Mouse (Mus musculus) ES-E14 (cell line): ENCODE measurements around the gene Tmem120b. TPM values are rescaled to one million over a fixed set of nuclear protein-coding genes. Genes with fewer than 3 reads are reported as not detected.

Experiments
- DNase-seq: peaks from one replicate; pipeline ENCODE4 v3.0.0-alpha.2; 2013; ENCODE audit warnings: low read depth, low spot score
- H3K27ac ChIP-seq: 2 replicates; pipeline ENCODE4 v1.5.1; 2012; ENCODE audit warnings: low read depth, mild to moderate bottlenecking, low read length, moderate library complexity, mixed read lengths; ENCODE audit not compliant: poor library complexity, insufficient read depth, severe bottlenecking
- H3K36me3 ChIP-seq: 2 replicates; pipeline ENCODE4 v1.6.1; 2012; ENCODE audit warnings: mild to moderate bottlenecking, low read length, moderate library complexity, mixed read lengths; ENCODE audit not compliant: control insufficient read depth, poor library complexity, insufficient read depth, severe bottlenecking
- H3K4me1 ChIP-seq, 2 experiments: fragments of 150-350 bp in 1 of 2; sonication (generic) in 1 of 2; 2 replicates each; pipeline ENCODE4 v1.6.1; 2012; ENCODE audit warnings: low read length in 2 of 2, mild to moderate bottlenecking in 1 of 2, mixed read lengths in 1 of 2; ENCODE audit not compliant: control insufficient read depth in 2 of 2, insufficient read depth in 2 of 2, poor library complexity in 1 of 2
- H3K4me3 ChIP-seq, 2 experiments: fragments of 150-350 bp in 1 of 2; sonication (generic) in 1 of 2; 2 replicates each; pipeline ENCODE4 v1.5.1; 2012; ENCODE audit warnings: low read length in 2 of 2, low read depth in 1 of 2, mild to moderate bottlenecking in 1 of 2, mixed read lengths in 1 of 2; ENCODE audit not compliant: insufficient read depth in 1 of 2, poor library complexity in 1 of 2, severe bottlenecking in 1 of 2
- H3K9ac ChIP-seq: 2 replicates; pipeline ENCODE4 v1.6.1; 2012; ENCODE audit warnings: low read depth, mild to moderate bottlenecking, low read length, mixed read lengths; ENCODE audit not compliant: poor library complexity, insufficient read depth, severe bottlenecking
- H3K9me3 ChIP-seq: fragments of 150-350 bp; sonication (generic); 2 replicates; pipeline ENCODE4 v1.6.1; 2012; ENCODE audit warnings: low read depth, mild to moderate bottlenecking, low read length; ENCODE audit not compliant: control insufficient read depth, insufficient read depth
- CHD2 ChIP-seq: IDR thresholded peaks from 2 replicates; pipeline ENCODE4 v1.6.1; 2014; ENCODE audit warnings: mild to moderate bottlenecking, low read depth, low read length, inconsistent platforms
- HCFC1 ChIP-seq: IDR thresholded peaks from 2 replicates; pipeline ENCODE4 v1.6.1; 2012; ENCODE audit warnings: low read length, inconsistent platforms, borderline replicate concordance; ENCODE audit not compliant: insufficient read depth
- MAFK ChIP-seq: IDR thresholded peaks from 2 replicates; pipeline ENCODE4 v1.6.1; 2014; ENCODE audit warnings: mild to moderate bottlenecking, low read depth, low read length, inconsistent platforms; ENCODE audit not compliant: insufficient read depth
- ZC3H11A ChIP-seq: IDR thresholded peaks from 2 replicates; pipeline ENCODE4 v1.6.1; 2012; ENCODE audit warnings: low read depth, mild to moderate bottlenecking, inconsistent platforms, low read length, borderline replicate concordance
- ZNF384 ChIP-seq: IDR thresholded peaks from 2 replicates; pipeline ENCODE4 v1.6.1; 2012; ENCODE audit warnings: low read depth, low read length, inconsistent platforms
- in situ Hi-C, 2 experiments: fragments of 600-800 bp; cut with MboI; formaldehyde crosslinking; loops; one replicate each; pipeline ENCODE4 v1.15.1; 2025; ENCODE audit warnings: low sequenced_read_pairs in 2 of 2, inconsistent platforms in 1 of 2; ENCODE audit not compliant: unreplicated experiment in 2 of 2
- total RNA-seq: library from RNA; depleted of rRNA; stranded (reverse); fragments of 300-350 nt; gene quantifications from 2 replicates; pipeline ENCODE4 v1.2.3, GENCODE M21; 2012; rRNA removed

Gene Tmem120b
- 21.9 and 29.4 TPM in 2 replicates for total RNA-seq

DNA sequence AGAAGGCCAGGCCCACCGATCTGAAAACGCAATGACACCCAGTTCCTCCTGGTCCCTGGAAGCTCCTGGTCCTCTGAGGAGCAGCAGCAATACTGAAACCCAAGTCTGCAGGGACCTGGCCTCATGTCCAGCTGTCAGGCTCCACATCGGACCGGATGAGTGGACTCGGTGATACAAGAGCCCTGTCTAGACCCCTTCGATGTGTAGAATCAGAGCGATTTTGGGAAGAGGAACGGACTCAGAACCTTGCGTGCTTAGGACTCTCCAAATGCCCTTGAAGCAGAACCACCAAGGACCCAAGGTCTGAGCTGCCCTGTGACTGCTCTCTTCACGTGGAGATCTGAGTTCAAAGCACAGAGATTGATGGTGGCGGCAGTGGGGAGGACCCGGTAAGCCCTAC is at the start of gene Tmem120b:
Gene Tmem120b (plus strand): TSS at position 301 of the 400 bp plus-strand sequence.
- no peak within 1 kb of the TSS for H3K4me3 ChIP-seq
- in situ Hi-C loops: loop anchor here in 1 of 2 experiments (10.0 kb wide), 1 partner anchor 107 kb away; no protein-coding TSS in a partner anchor
- no peak for DNase-seq
- H3K9ac ChIP-seq: no peak within 1 kb of the TSS
- H3K4me1 ChIP-seq: peaks cover 0 to 8% of the 10 kb centered on the region in 2 experiments; a peak in 1 of 4 replicates
- no peaks in the 10 kb centered on the region for H3K9me3 ChIP-seq
- H3K27ac ChIP-seq: no peak within 1 kb of the TSS; the same call in 1 of the 2 replicates
- TF ChIP-seq MAFK (no peak), ZNF384 (no peak), HCFC1 (no peak), CHD2 (no peak), ZC3H11A (no peak)
- no peaks in the 10 kb centered on the region for H3K36me3 ChIP-seq

DNA sequence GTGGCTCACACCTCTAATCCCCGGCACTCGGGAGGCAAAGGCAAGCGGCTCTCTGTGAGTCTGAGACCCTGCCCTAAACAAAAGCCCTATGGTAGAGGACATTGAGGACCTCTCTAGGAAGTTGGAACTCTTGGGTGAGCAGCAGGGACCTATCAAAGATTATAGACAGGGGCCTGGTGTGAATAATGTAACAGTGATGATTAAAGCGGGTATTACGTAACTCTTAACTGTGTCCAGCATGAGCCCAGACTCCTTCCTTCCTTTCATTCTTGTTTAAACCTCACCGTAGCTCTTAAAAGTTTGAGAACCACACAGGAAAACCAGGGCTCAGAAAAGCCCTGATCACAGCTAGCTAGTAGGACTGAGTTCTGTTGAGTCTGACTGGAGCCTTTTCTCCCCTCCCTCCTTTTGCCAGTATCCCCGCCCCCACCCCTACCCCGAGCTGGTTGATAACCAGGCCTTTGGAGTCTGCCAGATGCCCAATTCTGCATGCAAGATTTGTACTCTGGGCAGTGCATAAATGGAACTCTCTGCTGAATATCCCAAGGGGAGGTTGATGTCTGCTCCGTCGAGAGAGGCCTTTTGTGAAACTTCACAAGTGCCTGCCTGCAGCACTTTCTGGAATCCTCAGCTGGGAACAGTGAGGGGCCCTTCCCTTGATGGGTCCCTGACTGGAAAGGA is 48.7 kb upstream of the Tmem120b start:
- in situ Hi-C loops: no loop called here
- H3K4me1 ChIP-seq: peaks cover under 1 to 7% of the 10 kb centered on the region in 2 experiments; a peak in 2 of 4 replicates
- H3K36me3 ChIP-seq: no peaks in the 10 kb centered on the region
- no peaks in the 10 kb centered on the region for H3K9me3 ChIP-seq
- no peak for DNase-seq
- TF ChIP-seq MAFK (no peak), ZC3H11A (no peak), HCFC1 (no peak), CHD2 (no peak), ZNF384 (no peak)
- H3K4me3 ChIP-seq: no peak overlapping the region
- H3K27ac ChIP-seq: no peak overlapping the region
- H3K9ac ChIP-seq: no peak overlapping the region

DNA sequence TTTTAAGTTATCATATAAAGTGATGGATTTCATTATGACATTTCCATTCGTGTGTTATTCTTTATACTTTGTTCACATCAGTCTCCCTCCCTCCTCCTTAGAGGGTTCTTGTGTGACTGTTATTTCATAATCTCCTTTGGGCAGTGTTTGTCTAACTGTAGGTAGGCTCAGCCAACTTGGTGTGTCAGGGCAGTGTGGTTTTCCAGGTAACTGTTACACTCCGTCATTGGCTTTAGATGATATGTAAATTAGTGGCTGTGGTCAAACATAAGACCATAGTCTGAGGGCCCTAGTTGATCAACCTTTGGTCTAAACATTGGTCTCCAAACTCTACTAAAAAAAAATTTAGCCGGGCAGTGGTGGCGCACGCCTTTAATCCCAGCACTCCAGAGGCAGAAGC is 47.8 kb upstream of the Tmem120b start:
- Histone ChIP-seq H3K36me3 (no peaks in the 10 kb centered on the region), H3K4me3 (no peak overlapping the region), H3K9me3 (no peaks in the 10 kb centered on the region), H3K27ac (no peak overlapping the region), H3K9ac (no peak overlapping the region), H3K4me1 (peaks cover 0 to 12% of the 10 kb centered on the region in 2 experiments; a peak in 2 of 4 replicates)
- in situ Hi-C loops: no loop called here
- DNase-seq: no peak
- no peak for TF ChIP-seq ZNF384
- no peak for TF ChIP-seq MAFK
- TF ChIP-seq CHD2: no peak
- no peak for TF ChIP-seq ZC3H11A
- no peak for TF ChIP-seq HCFC1

DNA sequence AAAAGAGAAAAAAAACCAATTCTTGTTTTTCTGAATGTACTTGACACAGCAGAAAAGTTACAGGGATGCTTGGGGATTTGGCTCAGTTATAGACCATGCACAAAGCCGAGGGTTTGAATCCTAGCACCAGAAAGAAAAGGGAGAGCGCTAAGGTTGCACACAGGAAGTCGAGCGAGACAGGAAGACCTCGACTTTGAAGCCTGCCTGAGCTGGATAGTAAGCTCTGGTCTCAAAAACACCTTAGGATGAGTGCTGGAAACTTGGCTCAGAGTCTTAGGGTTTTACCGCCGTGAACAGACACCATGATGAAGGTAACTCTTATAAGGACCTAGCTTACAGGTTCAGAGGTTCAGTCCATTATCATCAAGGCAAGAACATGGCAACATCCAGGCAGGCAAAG is 46.8 kb upstream of the Tmem120b start:
- in situ Hi-C loops: no loop called here
- no peak for DNase-seq
- H3K27ac ChIP-seq: no peak overlapping the region
- peaks cover 0 to 11% of the 10 kb centered on the region in 2 experiments; a peak in 3 of 4 replicates for H3K4me1 ChIP-seq
- H3K9me3 ChIP-seq: no peaks in the 10 kb centered on the region
- H3K9ac ChIP-seq: no peak overlapping the region
- H3K36me3 ChIP-seq: no peaks in the 10 kb centered on the region
- TF ChIP-seq HCFC1 (no peak), ZC3H11A (no peak), MAFK (no peak), ZNF384 (no peak), CHD2 (no peak)
- no peak overlapping the region for H3K4me3 ChIP-seq

GRCm38 (mm10) chr5:123023049-123023448 is 45.2 kb upstream of the Tmem120b start:
- Histone ChIP-seq H3K4me3 (no peak overlapping the region), H3K36me3 (no peaks in the 10 kb centered on the region), H3K9me3 (no peaks in the 10 kb centered on the region), H3K4me1 (peaks cover 0 to 22% of the 10 kb centered on the region in 2 experiments; a peak in 3 of 4 replicates), H3K9ac (no peak overlapping the region), H3K27ac (no peak overlapping the region)
- TF ChIP-seq HCFC1: no peak
- in situ Hi-C loops: no loop called here
- DNase-seq: no peak
